Mouse (Mus musculus): Measurements from ENCODE around the gene Psmd4. TPM values are rescaled to one million over a fixed set of nuclear protein-coding genes. Genes with fewer than 3 reads are reported as not detected.
A peak's percentile ranks its signal among the peaks of the same experiment; 100 is the strongest.

The Psmd4 gene
- total RNA-seq, 2 experiments from 2014 or later: 155 to 162 TPM

DNA sequence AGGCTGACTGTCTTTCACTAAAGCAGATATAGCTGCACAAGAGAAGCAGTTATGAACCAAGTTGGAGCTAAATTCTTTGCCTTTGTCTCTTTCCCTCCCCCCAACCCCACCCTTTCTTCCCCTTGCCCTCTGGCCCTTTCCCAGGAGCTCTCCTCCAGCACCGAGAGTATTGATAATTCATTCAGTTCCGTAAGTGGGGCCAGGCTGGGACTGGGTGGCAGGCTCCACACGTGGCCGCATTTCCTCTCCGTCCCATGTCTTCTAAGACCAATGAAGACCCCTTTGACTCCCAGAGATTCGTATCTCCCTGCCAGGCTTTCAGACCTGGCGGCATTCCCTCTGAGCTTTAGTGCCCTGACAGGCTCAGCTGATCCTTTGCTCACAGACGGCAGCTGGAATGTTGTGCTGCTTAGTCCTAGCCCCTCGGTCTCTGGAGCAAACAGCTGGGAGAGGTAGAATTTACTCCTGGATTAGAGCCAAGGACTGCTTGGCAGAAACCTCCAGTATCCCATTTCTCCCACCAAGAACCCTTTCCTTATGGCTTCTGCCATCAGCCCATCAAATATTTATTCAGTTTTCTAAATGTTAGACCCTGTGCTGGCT lies 53.2 kb downstream of the Psmd4 start:
- DNase-seq: peak; percentile 60
- intact Hi-C loops (cut with DNase I; ENCODE audit: low total_unique reads): no loop called here

DNA sequence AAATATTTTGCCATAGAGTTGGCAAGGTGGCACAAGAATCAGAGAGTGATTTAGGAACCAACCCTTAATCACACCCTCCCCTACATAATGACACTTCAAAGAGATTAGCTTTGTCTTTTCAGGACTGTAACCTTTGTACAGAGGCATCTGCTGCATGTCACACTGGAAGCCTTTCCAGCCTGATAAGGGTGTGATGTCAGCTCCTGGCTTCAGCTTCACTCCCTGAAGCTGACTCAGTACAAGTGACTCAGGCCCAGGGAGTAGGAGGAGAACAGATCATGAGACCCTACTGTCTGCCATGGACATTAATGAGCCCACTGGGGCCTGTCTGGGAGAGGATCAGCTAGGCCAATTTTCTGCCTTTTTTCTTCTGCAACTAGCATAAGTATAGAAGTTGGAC lies 54.8 kb downstream of the Psmd4 start:
- intact Hi-C loops (cut with DNase I; ENCODE audit: low total_unique reads): no loop called here
- DNase-seq: peak; percentile 74

DNA sequence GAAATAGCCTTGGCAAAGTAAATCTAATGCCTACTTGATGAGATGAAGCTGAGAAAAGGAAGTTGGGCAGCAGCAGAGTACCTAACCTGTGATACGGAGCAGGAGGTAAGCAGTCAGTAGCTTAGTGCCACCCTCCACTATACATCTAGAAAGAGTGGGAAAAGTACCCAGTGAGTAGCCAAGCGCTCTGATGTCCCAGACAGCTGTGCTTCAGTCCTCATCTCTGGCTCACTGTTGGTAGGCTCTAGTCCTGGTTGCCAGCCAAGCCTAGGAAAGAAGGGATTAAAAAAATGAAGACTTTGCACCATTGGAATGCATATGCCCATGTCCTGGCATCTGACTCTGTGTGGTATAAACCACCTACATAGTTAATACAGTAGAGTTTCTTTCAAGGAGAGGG lies 56.9 kb downstream of the Psmd4 start:
- intact Hi-C loops (cut with DNase I; ENCODE audit: low total_unique reads): no loop called here
- DNase-seq: no peak

DNA sequence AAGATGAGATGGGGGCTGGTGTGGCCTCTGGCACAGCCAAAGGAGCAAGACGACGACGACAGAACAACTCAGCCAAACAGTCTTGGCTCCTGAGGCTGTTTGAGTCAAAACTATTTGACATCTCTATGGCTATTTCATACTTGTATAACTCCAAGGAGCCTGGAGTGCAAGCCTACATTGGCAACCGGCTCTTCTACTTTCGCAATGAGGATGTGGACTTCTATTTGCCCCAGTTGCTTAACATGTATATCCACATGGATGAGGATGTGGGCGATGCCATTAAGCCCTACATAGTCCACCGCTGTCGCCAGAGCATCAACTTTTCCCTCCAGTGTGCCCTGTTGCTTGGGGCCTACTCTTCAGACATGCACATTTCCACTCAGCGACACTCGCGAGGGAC lies 58.1 kb downstream of the Psmd4 start:
- intact Hi-C loops (cut with DNase I; ENCODE audit: low total_unique reads): no loop called here

More for the DNA sequence above, 58.1 kb downstream of the Psmd4 start:
- no peak for DNase-seq

Small RNA genes lying within 50 kb of the gene (microRNA-seq; reads per million reads assigned to microRNA genes)
- 0.96 to 1.0 reads per million in 2 experiments for gene Mir7013

Other genes with a start within 250 kb of the Psmd4 start
- 10 to 100 TPM; 13.9 to 18.1 TPM for gene Pogz, start 205.0 kb downstream of the Psmd4 start, total RNA-seq (2021)
- 100 to 1,000 TPM; 202 to 211 TPM for gene Psmb4, start 155.7 kb downstream of the Psmd4 start, total RNA-seq (2021)
- gene Selenbp1, start 109.6 kb downstream of the Psmd4 start, total RNA-seq (2021): 1 to 10 TPM; 8.9 to 9.5 TPM
- 1 to 10 TPM; 5.8 to 7.2 TPM for gene Rfx5, start 88.5 kb downstream of the Psmd4 start, total RNA-seq (2021)
- gene Pi4kb, start 67.9 kb downstream of the Psmd4 start, total RNA-seq (2021): 10 to 100 TPM; 23.5 to 24.1 TPM
- gene Zfp687, start 27.2 kb downstream of the Psmd4 start, total RNA-seq (2021): 10 to 100 TPM; 12.4 to 13.8 TPM
- gene Pip5k1a, start 64.3 kb upstream of the Psmd4 start, total RNA-seq (2021): 10 to 100 TPM; 17.4 to 18.9 TPM
- gene Vps72, start 68.4 kb upstream of the Psmd4 start, total RNA-seq (2021): 10 to 100 TPM; 29.6 to 41.0 TPM
- gene Tmod4, start 81.9 kb upstream of the Psmd4 start, total RNA-seq (2021): 100 to 1,000 TPM; 511 to 517 TPM
- 10 to 100 TPM; 31.8 to 40.5 TPM for gene Scnm1, start 91.4 kb upstream of the Psmd4 start, total RNA-seq (2021)
- 1 to 10 TPM; 7.4 to 8.4 TPM for gene Lysmd1, start 91.5 kb upstream of the Psmd4 start, total RNA-seq (2021)
- gene Tnfaip8l2, start 99.7 kb upstream of the Psmd4 start, total RNA-seq (2021): under 1 TPM; 0.82 to 0.92 TPM
- gene Sema6c, start 117.8 kb upstream of the Psmd4 start, total RNA-seq (2021): 100 to 1,000 TPM in 1 of 2 experiments, 10 to 100 TPM in 1; 97.1 to 106 TPM
- gene Gabpb2, start 175.3 kb upstream of the Psmd4 start, total RNA-seq (2021): 1 to 10 TPM; 7.3 to 8.1 TPM
- gene Cdc42se1, start 186.1 kb upstream of the Psmd4 start, total RNA-seq (2021): 10 to 100 TPM; 18.8 to 24.5 TPM
- gene Mllt11, start 189.6 kb upstream of the Psmd4 start, total RNA-seq (2021): 10 to 100 TPM; 41.2 to 43.5 TPM
- gene Gm128, start 199.0 kb upstream of the Psmd4 start, total RNA-seq (2021): under 1 TPM in 1 of 2 experiments, not detected in 1; 0.16 TPM
- gene Bnipl, start 208.6 kb upstream of the Psmd4 start, total RNA-seq (2021): not detected
- gene Mindy1, start 238.7 kb upstream of the Psmd4 start, total RNA-seq (2021): 10 to 100 TPM; 19.6 to 22.5 TPM
- 10 to 100 TPM; 35.3 to 35.6 TPM for gene Prune1, start 239.5 kb upstream of the Psmd4 start, total RNA-seq (2021)